Mouse (Mus musculus) heart, adult 8-10 months (tissue): ENCODE data around the gene Ephb1. TPM values are rescaled to one million over a fixed set of nuclear protein-coding genes. Genes with fewer than 3 reads are reported as not detected.
A peak's percentile ranks its signal among the peaks of the same experiment; 100 is the strongest.

Source experiments
- DNase-seq: peaks from one replicate; pipeline ENCODE4 v3.0.0; 2022; ENCODE audit warnings: low spot score
- total RNA-seq, 4 experiments: library from RNA; stranded (reverse); gene quantifications; 2 replicates each; pipeline ENCODE4 v1.2.4; 2022

Ephb1 gene
- total RNA-seq, 4 experiments from 2014 or later = 21.2 to 26.3 (median 24.3) TPM

- peak; percentile 85 for DNase-seq
Observed at GRCm38 (mm10) chr9:102306645-102307415, 47.7 kb downstream of the Ephb1 start.

- DNase-seq = peak; percentile 28
Observed at GRCm38 (mm10) chr9:102305432-102306100, 48.9 kb downstream of the Ephb1 start.

- no peak for DNase-seq
Observed at GRCm38 (mm10) chr9:102304796-102305195, 49.7 kb downstream of the Ephb1 start.

- no peak for DNase-seq
Observed at GRCm38 (mm10) chr9:102303882-102304281, 50.6 kb downstream of the Ephb1 start.

GRCm38 (mm10) chr9:102300985-102301384 lies 53.5 kb downstream of the Ephb1 start:
- no peak for DNase-seq

- DNase-seq = no peak
Observed at GRCm38 (mm10) chr9:102298741-102299140, 55.8 kb downstream of the Ephb1 start.

- no peak for DNase-seq
Observed at GRCm38 (mm10) chr9:102297986-102298385, 56.5 kb downstream of the Ephb1 start.

- DNase-seq = no peak
Observed at GRCm38 (mm10) chr9:102297176-102297575, 57.3 kb downstream of the Ephb1 start.

GRCm38 (mm10) chr9:102293605-102294004 lies 60.9 kb downstream of the Ephb1 start:
- DNase-seq = no peak

GRCm38 (mm10) chr9:102291230-102291629 lies 63.3 kb downstream of the Ephb1 start:
- no peak for DNase-seq

GRCm38 (mm10) chr9:102288356-102288755 lies 66.1 kb downstream of the Ephb1 start:
- DNase-seq = no peak

GRCm38 (mm10) chr9:102275931-102276330 lies 78.6 kb downstream of the Ephb1 start:
- no peak for DNase-seq

GRCm38 (mm10) chr9:102274016-102274415 lies 80.5 kb downstream of the Ephb1 start:
- DNase-seq = no peak

- no peak for DNase-seq
Observed at GRCm38 (mm10) chr9:102273469-102273808, 81.1 kb downstream of the Ephb1 start.

- DNase-seq = no peak
Observed at GRCm38 (mm10) chr9:102272731-102273468, 81.6 kb downstream of the Ephb1 start.

GRCm38 (mm10) chr9:102270496-102270895 lies 84.0 kb downstream of the Ephb1 start:
- DNase-seq = no peak

GRCm38 (mm10) chr9:102267311-102268027 lies 87.0 kb downstream of the Ephb1 start:
- DNase-seq = peak; percentile 19

- DNase-seq = no peak
Observed at GRCm38 (mm10) chr9:102263760-102264159, 90.7 kb downstream of the Ephb1 start.

GRCm38 (mm10) chr9:102262100-102262501 lies 92.4 kb downstream of the Ephb1 start:
- peak; percentile 16 for DNase-seq

GRCm38 (mm10) chr9:102261511-102261910 lies 93.0 kb downstream of the Ephb1 start:
- no peak for DNase-seq

GRCm38 (mm10) chr9:102256407-102256806 lies 98.1 kb downstream of the Ephb1 start:
- no peak for DNase-seq

- no peak for DNase-seq
Observed at GRCm38 (mm10) chr9:102255803-102256202, 98.7 kb downstream of the Ephb1 start.
